Mouse (Mus musculus) forebrain, embryonic 16.5 days (tissue): ENCODE measurements at regions not wholly inside any gene's neighbourhood (a gene's known extent, or its start where the extent isn't known, plus 50 kb on each side); places are given as distances from the start of the nearest gene placed in this dataset.

Source experiments
- ATAC-seq: fragments of 200-750 bp; cut with Nextera tagmentation; 2 replicates; pipeline ENCODE4 v1.8.0; 2017; ENCODE audit warnings: mild to moderate bottlenecking, moderate library complexity
- H3K27ac ChIP-seq: fragments of 300-500 bp; sonication (generic); 2 replicates; pipeline ENCODE4 v1.5.1; 2014; ENCODE audit warnings: low read length, control low read depth
- H3K27me3 ChIP-seq: fragments of 300-500 bp; sonication (generic); replicated peaks from 2 replicates; pipeline ENCODE4 v1.6.1; 2014; ENCODE audit warnings: low read length; ENCODE audit not compliant: control insufficient read depth, insufficient read depth
- H3K36me3 ChIP-seq: fragments of 300-500 bp; sonication (generic); 2 replicates; pipeline ENCODE4 v1.6.1; 2014; ENCODE audit not compliant: control insufficient read depth, insufficient read depth
- H3K4me1 ChIP-seq: fragments of 300-500 bp; sonication (generic); replicated peaks from 2 replicates; pipeline ENCODE4 v1.6.1; 2014; ENCODE audit warnings: low read length; ENCODE audit not compliant: control insufficient read depth, insufficient read depth
- H3K4me2 ChIP-seq: fragments of 300-500 bp; sonication (generic); 2 replicates; pipeline ENCODE4 v1.6.1; 2014; ENCODE audit warnings: mild to moderate bottlenecking, low read length, control low read depth
- H3K4me3 ChIP-seq: fragments of 300-500 bp; sonication (generic); replicated peaks from 2 replicates; pipeline ENCODE4 v1.5.1; 2014; ENCODE audit warnings: mild to moderate bottlenecking, low read length, control low read depth
- H3K9ac ChIP-seq: fragments of 300-500 bp; sonication (generic); replicated peaks from 2 replicates; pipeline ENCODE4 v1.6.1; 2014; ENCODE audit warnings: low read depth, low read length, control low read depth
- H3K9me3 ChIP-seq: fragments of 300-500 bp; sonication (generic); 2 replicates; pipeline ENCODE4 v1.6.1; 2016; ENCODE audit warnings: low read length; ENCODE audit not compliant: control insufficient read depth
- WGBS: fragments of 180-500 bp; shearing (Covaris S2); extraction: QIAGEN DNeasy Blood & Tissue Kit; methylation state at CpG from one replicate; pipeline ENCODE4 v1.1.7; 2014; 5-methylcytosine and 5-hydroxymethylcytosine counted together

DNA sequence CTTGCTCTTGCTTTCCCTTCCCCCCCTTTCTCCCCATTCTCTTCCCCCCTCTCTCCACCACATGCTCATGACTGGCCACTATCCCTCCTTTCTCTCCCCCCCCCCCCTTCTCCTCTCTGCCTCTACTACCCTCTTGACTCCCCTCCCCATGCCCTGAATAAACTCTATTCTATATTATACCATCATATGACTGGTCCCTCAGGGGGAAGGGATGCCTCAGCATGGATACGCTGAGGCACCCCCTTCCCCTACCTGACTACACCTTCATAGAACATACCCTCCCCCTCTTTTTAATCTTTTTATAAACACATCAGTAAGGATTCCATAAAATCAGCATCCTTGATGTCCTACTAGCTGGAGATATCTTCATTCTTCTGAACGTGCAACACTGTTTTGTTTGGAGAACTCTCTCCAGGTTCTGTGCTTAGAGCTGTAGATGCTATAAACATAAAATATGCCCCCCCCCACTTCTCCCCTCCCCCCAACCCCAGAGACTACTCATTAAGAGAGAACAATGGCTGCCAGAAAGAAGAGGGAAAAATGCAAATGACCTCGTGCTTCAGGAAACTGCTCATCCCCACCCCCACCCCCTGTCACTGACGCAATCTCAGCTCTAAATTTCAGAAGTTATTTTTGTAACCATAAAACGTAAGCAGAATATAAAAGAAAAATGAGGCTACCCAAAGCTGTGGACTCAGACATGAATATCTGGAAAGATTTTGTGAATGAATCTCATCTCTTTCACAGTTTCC, 102.3 kb downstream of the Pja2 start:
- no peaks in the 10 kb centered on the region for H3K9me3 ChIP-seq
- H3K4me1 ChIP-seq: peaks cover 2% of the 10 kb centered on the region; the same call in 1 of the 2 replicates
- H3K9ac ChIP-seq: no peak overlapping the region
- H3K36me3 ChIP-seq: no peaks in the 10 kb centered on the region
- ATAC-seq: peak; percentile 57; the same call in 1 of the 2 replicates
- H3K4me3 ChIP-seq: no peak overlapping the region
- no peak overlapping the region for H3K4me2 ChIP-seq
- 59% methylated on average over 5 of the region's 5 CpGs for WGBS
- H3K27ac ChIP-seq: no peak overlapping the region
- H3K27me3 ChIP-seq: no peaks in the 10 kb centered on the region

- H3K9ac ChIP-seq: no peak overlapping the region
- ATAC-seq: no peak
- H3K9me3 ChIP-seq: no peaks in the 10 kb centered on the region
- no peaks in the 10 kb centered on the region for H3K36me3 ChIP-seq
- 16% methylated on average over 7 of the region's 7 CpGs for WGBS
- no peaks in the 10 kb centered on the region for H3K27me3 ChIP-seq
- H3K4me1 ChIP-seq: no peaks in the 10 kb centered on the region
- no peak overlapping the region for H3K27ac ChIP-seq
- H3K4me2 ChIP-seq: no peak overlapping the region
- H3K4me3 ChIP-seq: no peak overlapping the region
Observed at GRCm38 (mm10) chr17:64214599-64214998, 117.1 kb downstream of the Pja2 start.

GRCm38 (mm10) chr17:64213251-64213650, 118.5 kb downstream of the Pja2 start:
- no peaks in the 10 kb centered on the region for H3K27me3 ChIP-seq
- no peak overlapping the region for H3K27ac ChIP-seq
- whole genome bisulfite sequencing: 90% methylated on average over 4 of the region's 4 CpGs
- H3K4me3 ChIP-seq: no peak overlapping the region
- H3K4me2 ChIP-seq: no peak overlapping the region
- no peak overlapping the region for H3K9ac ChIP-seq
- H3K4me1 ChIP-seq: no peaks in the 10 kb centered on the region
- no peaks in the 10 kb centered on the region for H3K36me3 ChIP-seq
- no peak for ATAC-seq
- no peaks in the 10 kb centered on the region for H3K9me3 ChIP-seq

DNA sequence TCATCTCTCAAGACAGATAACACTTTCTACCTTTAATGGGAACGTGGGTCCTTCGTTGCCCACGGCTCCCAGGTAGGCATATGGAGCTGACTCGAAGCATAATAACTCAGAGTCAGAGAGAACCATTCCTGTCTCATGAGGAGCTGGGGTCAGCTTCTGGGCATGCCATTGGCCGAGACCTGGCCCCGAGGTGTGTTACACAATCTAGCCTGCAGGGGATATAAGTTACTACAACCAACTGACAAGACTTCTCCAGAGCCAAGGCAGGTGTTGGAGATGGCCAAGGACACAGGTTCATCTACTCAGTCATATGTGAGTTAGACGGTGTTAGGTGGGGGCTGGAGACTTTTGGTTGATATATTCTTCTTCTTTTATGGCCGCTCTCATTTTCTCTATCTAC, 120.4 kb downstream of the Pja2 start:
- WGBS: 93% methylated on average over 8 of the region's 8 CpGs
- Histone ChIP-seq H3K4me3 (no peak overlapping the region), H3K27me3 (no peaks in the 10 kb centered on the region), H3K27ac (no peak overlapping the region), H3K9ac (no peak overlapping the region), H3K36me3 (no peaks in the 10 kb centered on the region), H3K4me1 (no peaks in the 10 kb centered on the region), H3K4me2 (no peak overlapping the region), H3K9me3 (no peaks in the 10 kb centered on the region)
- no peak for ATAC-seq

GRCm38 (mm10) chr17:64210366-64210765, 121.3 kb downstream of the Pja2 start:
- H3K9ac ChIP-seq: no peak overlapping the region
- no peaks in the 10 kb centered on the region for H3K27me3 ChIP-seq
- no peak overlapping the region for H3K4me3 ChIP-seq
- no peak overlapping the region for H3K4me2 ChIP-seq
- no peaks in the 10 kb centered on the region for H3K36me3 ChIP-seq
- ATAC-seq: no peak
- H3K27ac ChIP-seq: no peak overlapping the region
- 81% methylated on average over 5 of the region's 5 CpGs for WGBS
- H3K9me3 ChIP-seq: no peaks in the 10 kb centered on the region
- no peaks in the 10 kb centered on the region for H3K4me1 ChIP-seq

GRCm38 (mm10) chr17:64209640-64210039, 122.1 kb downstream of the Pja2 start:
- H3K9me3 ChIP-seq: no peaks in the 10 kb centered on the region
- H3K4me1 ChIP-seq: no peaks in the 10 kb centered on the region
- no peak overlapping the region for H3K4me3 ChIP-seq
- H3K9ac ChIP-seq: no peak overlapping the region
- H3K4me2 ChIP-seq: no peak overlapping the region
- H3K27ac ChIP-seq: no peak overlapping the region
- WGBS: 85% methylated on average over 10 of the region's 10 CpGs
- ATAC-seq: no peak
- no peaks in the 10 kb centered on the region for H3K36me3 ChIP-seq
- no peaks in the 10 kb centered on the region for H3K27me3 ChIP-seq

GRCm38 (mm10) chr17:64208152-64208855, 123.4 kb downstream of the Pja2 start:
- no peak overlapping the region for H3K4me3 ChIP-seq
- 91% methylated on average over 13 of the region's 13 CpGs for WGBS
- no peaks in the 10 kb centered on the region for H3K9me3 ChIP-seq
- no peaks in the 10 kb centered on the region for H3K27me3 ChIP-seq
- H3K36me3 ChIP-seq: no peaks in the 10 kb centered on the region
- ATAC-seq: no peak
- 0 out of 2 replicates have a peak, but pooled peaks cover 2% of the 10 kb centered on the region for H3K4me1 ChIP-seq
- H3K9ac ChIP-seq: no peak overlapping the region
- no peak overlapping the region for H3K4me2 ChIP-seq
- no peak overlapping the region for H3K27ac ChIP-seq

DNA sequence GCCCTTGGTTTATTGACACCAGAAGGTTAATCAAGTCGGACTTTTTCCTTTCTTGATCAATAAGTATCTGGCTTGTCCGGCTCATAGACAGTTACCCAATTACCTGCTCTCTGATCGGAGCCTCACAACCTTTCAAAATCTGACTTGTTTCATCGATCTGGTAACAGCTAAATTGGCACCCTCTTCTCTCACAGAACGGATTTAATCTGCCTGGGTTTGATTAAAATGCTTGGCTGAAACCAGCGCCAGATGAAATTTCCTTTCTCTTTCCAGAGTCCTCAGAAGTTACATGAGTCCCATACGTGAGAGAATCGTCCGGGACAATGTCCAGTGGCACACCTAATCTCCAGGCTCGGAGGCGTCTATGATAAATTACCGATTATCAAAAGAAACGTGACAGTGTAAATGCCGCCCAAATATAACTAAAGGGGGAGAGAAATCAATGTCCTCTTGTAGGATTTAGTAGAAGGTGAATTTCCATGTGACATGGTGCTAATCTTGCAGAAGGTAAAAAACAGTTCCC, 125.5 kb downstream of the Pja2 start:
- Histone ChIP-seq H3K27me3 (no peaks in the 10 kb centered on the region), H3K4me3 (no peak overlapping the region), H3K9ac (no peak overlapping the region), H3K4me2 (no peak overlapping the region), H3K4me1 (0 out of 2 replicates have a peak, but pooled peaks cover 2% of the 10 kb centered on the region), H3K36me3 (no peaks in the 10 kb centered on the region), H3K9me3 (no peaks in the 10 kb centered on the region), H3K27ac (no peak overlapping the region)
- WGBS: 48% methylated on average over 14 of the region's 14 CpGs
- ATAC-seq: no peak

DNA sequence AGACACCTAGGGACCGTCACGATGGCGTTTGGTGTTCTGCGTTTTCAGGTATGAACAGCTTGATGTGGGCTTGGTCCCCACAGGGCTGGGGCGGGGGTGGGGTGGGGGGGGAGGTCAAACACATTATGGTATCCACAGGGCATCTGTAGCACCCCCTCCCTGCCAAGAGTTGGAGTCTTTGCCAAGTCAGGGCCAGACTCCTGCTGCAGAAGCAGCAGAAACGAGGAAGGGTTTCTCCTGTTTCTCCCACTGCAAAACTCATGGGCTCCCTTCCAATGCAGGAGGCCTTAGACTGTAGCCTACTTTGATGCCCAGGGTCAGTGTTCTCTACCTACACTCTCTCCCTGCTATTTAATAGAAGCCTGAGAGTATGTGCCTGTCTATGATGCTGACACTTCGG, 128.1 kb downstream of the Pja2 start:
- Histone ChIP-seq H3K27ac (no peak overlapping the region), H3K36me3 (no peaks in the 10 kb centered on the region), H3K27me3 (no peaks in the 10 kb centered on the region), H3K4me2 (no peak overlapping the region), H3K4me3 (no peak overlapping the region), H3K4me1 (0 out of 2 replicates have a peak, but pooled peaks cover 2% of the 10 kb centered on the region), H3K9me3 (no peaks in the 10 kb centered on the region), H3K9ac (no peak overlapping the region)
- ATAC-seq: no peak
- 48% methylated on average over 7 of the region's 7 CpGs for WGBS
